ENCODE assay signal across 8 mouse cellular contexts in genomic region chr12:5191206-5191605, GRCm38 (mm10).
DNase-seq lines count a peak whose midpoint lies in the region; ATAC-seq lines count a peak whose summit lies in the region.

No protein-coding gene starts in this region.

- no peaks in the 10 kb centered on the region for H3K27me3 ChIP-seq in hindbrain, embryonic 15.5 days
- no peaks in the 10 kb centered on the region for H3K27me3 ChIP-seq in hindbrain, embryonic 16.5 days (replicated peaks; ENCODE audit: control insufficient read depth, insufficient read depth, low read length)
- H3K27me3 ChIP-seq in limb, embryonic 12.5 days: no peaks in the 10 kb centered on the region

- H3K27ac ChIP-seq in hindbrain, embryonic 15.5 days (replicated peaks): 0 out of 2 replicates have a peak overlapping the region, but pooled peaks have one; percentile 0
- H3K27ac ChIP-seq in hindbrain, embryonic 16.5 days (ENCODE audit: low read depth, low read length): no peak overlapping the region
- no peak overlapping the region for H3K27ac ChIP-seq in limb, embryonic 12.5 days

- no peaks in the 10 kb centered on the region for H3K9me3 ChIP-seq in hindbrain, embryonic 15.5 days
- no peaks in the 10 kb centered on the region for H3K9me3 ChIP-seq in hindbrain, embryonic 16.5 days (ENCODE audit: control insufficient read depth, low read length)
- H3K9me3 ChIP-seq in limb, embryonic 12.5 days: no peaks in the 10 kb centered on the region

- no peak for ATAC-seq in hindbrain, embryonic 15.5 days (ENCODE audit: low FRiP score, low read depth)
- ATAC-seq in hindbrain, embryonic 16.5 days: no peak
- ATAC-seq in limb, embryonic 12.5 days (ENCODE audit: insufficient number of reproducible peaks, insufficient read depth, low FRiP score, low TSS enrichment, low read depth): no peak
- no peak for ATAC-seq in megakaryocyte progenitor cell, adult 5-6 weeks (replicated peaks; ENCODE audit: poor library complexity)

- H3K36me3 ChIP-seq in hindbrain, embryonic 15.5 days: no peaks in the 10 kb centered on the region
- no peaks in the 10 kb centered on the region for H3K36me3 ChIP-seq in hindbrain, embryonic 16.5 days (ENCODE audit: control insufficient read depth, insufficient read depth, low read length)
- H3K36me3 ChIP-seq in limb, embryonic 12.5 days: no peaks in the 10 kb centered on the region

- H3K4me2 ChIP-seq in hindbrain, embryonic 15.5 days: no peak overlapping the region
- H3K4me2 ChIP-seq in hindbrain, embryonic 16.5 days (ENCODE audit: low read length): no peak overlapping the region
- 0 out of 2 replicates have a peak overlapping the region, but pooled peaks have one; percentile 36 for H3K4me2 ChIP-seq in limb, embryonic 12.5 days

- no peak overlapping the region for H3K4me3 ChIP-seq in hindbrain, embryonic 15.5 days
- no peak overlapping the region for H3K4me3 ChIP-seq in hindbrain, embryonic 16.5 days (ENCODE audit: low read length)
- no peak overlapping the region for H3K4me3 ChIP-seq in limb, embryonic 12.5 days (replicated peaks)

- WGBS in hindbrain, embryonic 15.5 days: 75% methylated on average over 4 of the region's 4 CpGs
- WGBS in hindbrain, embryonic 16.5 days: 80% methylated on average over 4 of the region's 4 CpGs
- WGBS in limb, embryonic 12.5 days: 41% methylated on average over 4 of the region's 4 CpGs

- H3K4me1 ChIP-seq in hindbrain, embryonic 15.5 days (replicated peaks): peaks cover 60% of the 10 kb centered on the region
- peaks cover 39% of the 10 kb centered on the region for H3K4me1 ChIP-seq in hindbrain, embryonic 16.5 days (ENCODE audit: control insufficient read depth, insufficient read depth, low read depth, low read length)
- peaks cover 77% of the 10 kb centered on the region for H3K4me1 ChIP-seq in limb, embryonic 12.5 days (replicated peaks)

- DNase-seq in embryo, embryonic 10.5 days (ENCODE audit: low spot score): peak; percentile 40
- DNase-seq in embryo, embryonic 9.5 days (ENCODE audit: extremely low spot score): no peak
- DNase-seq in brain, adult 2 months (ENCODE audit: low read depth, low spot score): peak; percentile 50
- DNase-seq in right cerebral cortex, adult 18-20 months: no peak

- H3K9ac ChIP-seq in hindbrain, embryonic 15.5 days: no peak overlapping the region
- no peak overlapping the region for H3K9ac ChIP-seq in hindbrain, embryonic 16.5 days (ENCODE audit: low read depth, low read length)
- H3K9ac ChIP-seq in limb, embryonic 12.5 days (replicated peaks): no peak overlapping the region

Comparison
In these comparisons a context has a peak if more than half of its experiments do, and no peak if none do; other contexts are left out.
1. DNase-seq: peak in embryo, embryonic 10.5 days (single experiment) and brain, adult 2 months (single experiment); none in embryo, embryonic 9.5 days (single experiment) and right cerebral cortex, adult 18-20 months (single experiment).